Mouse (Mus musculus) frontal cortex, postnatal 10 days (tissue): ENCODE results near the gene Relch.

Experiments
- DNase-seq, 2 experiments: peaks; one replicate each; pipeline ENCODE4 v3.0.0; 2022; ENCODE audit warnings: low spot score in 2 of 2, mixed read lengths in 1 of 2

The Relch gene

GRCm38 (mm10) chr1:105795705-105796104 is 132.0 kb downstream of the Relch start:
- DNase-seq = no peak

GRCm38 (mm10) chr1:105800570-105800969 is 136.9 kb downstream of the Relch start:
- no peak for DNase-seq

- DNase-seq = no peak
These were observed 137.6 kb downstream of the Relch start for GRCm38 (mm10) chr1:105801252-105801651.

- DNase-seq = no peak
These were observed 139.3 kb downstream of the Relch start for GRCm38 (mm10) chr1:105802941-105803340.

GRCm38 (mm10) chr1:105804285-105804684 is 140.6 kb downstream of the Relch start:
- no peak for DNase-seq
